Mouse (Mus musculus) limb, embryonic 13.5 days (tissue): ENCODE measurements around the gene Tmem87b. TPM values are rescaled to one million over a fixed set of nuclear protein-coding genes. Genes with fewer than 3 reads are reported as not detected.
A peak's percentile ranks its signal among the peaks of the same experiment; 100 is the strongest.

Experiments used
- ATAC-seq: fragments of 200-750 bp; cut with Nextera tagmentation; 2 replicates; pipeline ENCODE4 v1.8.0; 2017; ENCODE audit warnings: low read depth, moderate number of reproducible peaks, moderate TSS enrichment; ENCODE audit not compliant: low FRiP score
- H3K27ac ChIP-seq: fragments of 300-500 bp; sonication (generic); 2 replicates; pipeline ENCODE4 v1.5.1; 2015; ENCODE audit warnings: inconsistent platforms, mild to moderate bottlenecking, moderate library complexity
- H3K27me3 ChIP-seq: fragments of 300-500 bp; sonication (generic); 2 replicates; pipeline ENCODE4 v1.6.1; 2015; ENCODE audit warnings: mild to moderate bottlenecking, inconsistent platforms
- H3K36me3 ChIP-seq: fragments of 300-500 bp; sonication (generic); 2 replicates; pipeline ENCODE4 v1.6.1; 2015; ENCODE audit warnings: inconsistent platforms, mild to moderate bottlenecking, moderate library complexity
- H3K4me1 ChIP-seq: fragments of 300-500 bp; sonication (generic); 2 replicates; pipeline ENCODE4 v1.6.1; 2015; ENCODE audit warnings: inconsistent platforms
- H3K4me2 ChIP-seq: fragments of 300-500 bp; sonication (generic); replicated peaks from 2 replicates; pipeline ENCODE4 v1.6.1; 2015; ENCODE audit warnings: inconsistent platforms, mild to moderate bottlenecking, moderate library complexity
- H3K4me3 ChIP-seq: fragments of 300-500 bp; sonication (generic); 2 replicates; pipeline ENCODE4 v1.5.1; 2015; ENCODE audit warnings: moderate library complexity, mild to moderate bottlenecking, inconsistent platforms
- H3K9ac ChIP-seq: fragments of 300-500 bp; sonication (generic); 2 replicates; pipeline ENCODE4 v1.6.1; 2015; ENCODE audit warnings: mild to moderate bottlenecking, inconsistent platforms
- H3K9me3 ChIP-seq: fragments of 300-500 bp; sonication (generic); 2 replicates; pipeline ENCODE4 v1.6.1; 2016; ENCODE audit warnings: inconsistent platforms
- WGBS: fragments of 180-500 bp; shearing (Covaris S2); methylation state at CpG from one replicate; pipeline ENCODE4 v1.1.7; 2015; 5-methylcytosine and 5-hydroxymethylcytosine counted together
- polyA plus RNA-seq: library from polyadenylated mRNA; unstranded; fragments of >200 nt; fragmentation: Nextera tagmentation; extraction: Ambion mirVana; gene quantifications from 2 replicates; pipeline ENCODE4 v1.2.1, GENCODE M21; 2015

The Tmem87b gene
- polyA plus RNA-seq, 1 experiment from 2014 or later: 33.8 TPM

DNA sequence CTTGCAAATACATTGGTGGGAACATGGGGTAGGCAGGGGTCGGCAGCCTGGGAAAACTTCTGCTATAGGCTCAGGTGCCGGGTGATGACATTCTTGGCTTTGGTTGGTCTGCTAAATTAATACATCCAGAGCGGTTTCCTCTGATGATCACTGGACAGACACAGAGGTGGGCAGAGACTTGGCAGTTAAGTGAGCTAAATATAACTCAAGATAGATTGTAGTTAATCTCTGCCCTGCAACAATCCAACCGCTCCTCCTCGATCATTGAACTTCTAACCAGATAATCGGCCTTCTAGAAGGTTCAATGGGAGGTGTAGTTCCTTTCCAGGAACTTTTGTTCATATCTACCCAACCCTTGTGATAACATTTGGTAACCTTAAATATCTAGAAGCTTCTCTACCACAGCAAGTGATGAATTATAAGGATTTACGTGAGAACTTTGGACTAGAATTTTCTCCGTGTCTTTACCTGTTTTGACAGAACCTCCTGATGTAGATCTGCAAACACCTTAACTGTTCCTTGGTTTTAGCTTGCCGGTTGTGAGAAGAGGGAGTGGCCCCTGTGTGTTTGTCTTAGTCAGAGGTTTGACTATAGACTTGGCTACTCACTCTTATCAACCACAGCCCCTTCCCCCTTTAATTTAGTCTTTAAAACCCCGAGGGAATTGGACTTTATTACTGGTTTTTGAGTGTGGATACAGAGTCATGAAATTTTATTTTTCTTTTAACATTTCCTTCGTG, 26.9 kb upstream of the Tmem87b start:
- Histone ChIP-seq H3K27ac (no peak overlapping the region), H3K4me2 (no peak overlapping the region), H3K4me3 (no peak overlapping the region), H3K9me3 (no peaks in the 10 kb centered on the region), H3K27me3 (no peaks in the 10 kb centered on the region), H3K4me1 (no peaks in the 10 kb centered on the region), H3K36me3 (peaks cover 86% of the 10 kb centered on the region), H3K9ac (no peak overlapping the region)
- no peak for ATAC-seq
- 89% methylated on average over 11 of the region's 11 CpGs for WGBS

GRCm38 (mm10) chr2:128793958-128794357, 24.0 kb upstream of the Tmem87b start:
- Histone ChIP-seq H3K27ac (no peak overlapping the region), H3K27me3 (no peaks in the 10 kb centered on the region), H3K9me3 (no peaks in the 10 kb centered on the region), H3K36me3 (peaks cover 94% of the 10 kb centered on the region), H3K4me1 (no peaks in the 10 kb centered on the region), H3K9ac (no peak overlapping the region), H3K4me3 (no peak overlapping the region), H3K4me2 (no peak overlapping the region)
- no peak for ATAC-seq
- WGBS: 84% methylated on average over 6 of the region's 6 CpGs

- H3K9me3 ChIP-seq: no peaks in the 10 kb centered on the region
- H3K4me2 ChIP-seq: no peak overlapping the region
- no peak overlapping the region for H3K9ac ChIP-seq
- no peak overlapping the region for H3K27ac ChIP-seq
- no peaks in the 10 kb centered on the region for H3K4me1 ChIP-seq
- H3K4me3 ChIP-seq: no peak overlapping the region
- H3K27me3 ChIP-seq: no peaks in the 10 kb centered on the region
- H3K36me3 ChIP-seq: peaks cover 99% of the 10 kb centered on the region
- 82% methylated on average over 6 of the region's 6 CpGs for WGBS
- no peak for ATAC-seq
These were observed 21.5 kb upstream of the Tmem87b start for GRCm38 (mm10) chr2:128796463-128796862.

DNA sequence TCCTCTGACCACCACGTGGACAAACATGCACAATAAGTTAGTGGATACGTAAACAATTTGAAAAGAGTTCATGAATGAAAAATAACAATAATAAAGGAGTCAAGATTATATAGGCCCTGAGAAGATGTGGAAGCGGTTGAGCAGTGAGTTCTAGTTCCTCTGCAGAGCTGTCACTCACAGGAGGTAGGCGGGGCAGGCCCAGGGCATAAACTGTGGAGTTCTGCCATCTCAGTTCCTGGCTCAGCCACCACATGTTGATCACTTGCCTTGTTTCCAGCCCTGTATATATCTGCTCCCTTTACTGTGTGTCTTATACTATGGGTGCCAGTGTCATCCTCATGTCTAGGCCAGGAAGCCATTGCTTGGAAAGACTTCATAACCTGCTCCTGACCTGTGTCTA, 14.5 kb upstream of the Tmem87b start:
- Histone ChIP-seq H3K4me1 (no peaks in the 10 kb centered on the region), H3K4me2 (no peak overlapping the region), H3K4me3 (no peak overlapping the region), H3K9me3 (no peaks in the 10 kb centered on the region), H3K9ac (no peak overlapping the region), H3K27ac (no peak overlapping the region), H3K27me3 (no peaks in the 10 kb centered on the region), H3K36me3 (peaks cover 54% of the 10 kb centered on the region)
- ATAC-seq: no peak
- 92% methylated on average over 4 of the region's 4 CpGs for WGBS

GRCm38 (mm10) chr2:128805341-128805740, 12.6 kb upstream of the Tmem87b start:
- no peak overlapping the region for H3K9ac ChIP-seq
- H3K4me2 ChIP-seq: no peak overlapping the region
- WGBS: 61% methylated on average over 4 of the region's 4 CpGs
- no peaks in the 10 kb centered on the region for H3K4me1 ChIP-seq
- no peaks in the 10 kb centered on the region for H3K27me3 ChIP-seq
- H3K27ac ChIP-seq: no peak overlapping the region
- H3K9me3 ChIP-seq: no peaks in the 10 kb centered on the region
- H3K36me3 ChIP-seq: peaks cover 35% of the 10 kb centered on the region
- no peak for ATAC-seq
- H3K4me3 ChIP-seq: no peak overlapping the region

GRCm38 (mm10) chr2:128806561-128806960, 11.4 kb upstream of the Tmem87b start:
- no peak for ATAC-seq
- Histone ChIP-seq H3K4me1 (no peaks in the 10 kb centered on the region), H3K4me2 (no peak overlapping the region), H3K27me3 (no peaks in the 10 kb centered on the region), H3K27ac (no peak overlapping the region), H3K4me3 (no peak overlapping the region), H3K9ac (no peak overlapping the region), H3K9me3 (no peaks in the 10 kb centered on the region), H3K36me3 (peaks cover 23% of the 10 kb centered on the region)
- WGBS: 71% methylated on average over 8 of the region's 8 CpGs

DNA sequence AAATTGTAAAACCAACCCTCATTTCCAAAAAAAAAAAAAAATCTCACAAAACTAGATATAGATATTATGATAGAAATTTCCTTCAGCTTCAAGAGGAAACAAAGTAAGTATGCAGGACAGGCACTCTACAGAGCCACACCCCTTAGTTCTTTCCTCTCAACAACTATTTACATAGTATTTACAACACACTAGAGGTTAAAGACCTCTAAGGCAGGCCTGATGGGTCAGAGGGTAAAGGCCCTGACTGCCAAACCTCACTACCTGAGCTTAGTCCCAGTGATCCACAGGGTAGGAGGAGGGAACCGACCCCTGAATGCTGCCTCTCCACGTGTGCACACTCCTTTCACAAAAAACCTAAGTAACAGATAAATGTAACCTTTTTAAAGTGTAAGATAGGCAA, 5.2 kb upstream of the Tmem87b start:
- H3K9ac ChIP-seq: no peak overlapping the region
- no peaks in the 10 kb centered on the region for H3K27me3 ChIP-seq
- no peaks in the 10 kb centered on the region for H3K9me3 ChIP-seq
- WGBS: 27% methylated on average over 2 of the region's 2 CpGs
- no peak overlapping the region for H3K27ac ChIP-seq
- no peak overlapping the region for H3K4me3 ChIP-seq
- ATAC-seq: no peak
- H3K4me2 ChIP-seq: no peak overlapping the region
- no peaks in the 10 kb centered on the region for H3K36me3 ChIP-seq
- 0 out of 2 replicates have a peak, but pooled peaks cover 3% of the 10 kb centered on the region for H3K4me1 ChIP-seq

GRCm38 (mm10) chr2:128816311-128816710, 1.6 kb upstream of the Tmem87b start:
- no peak overlapping the region for H3K27ac ChIP-seq
- H3K4me2 ChIP-seq: no peak overlapping the region
- peaks cover 16% of the 10 kb centered on the region for H3K4me1 ChIP-seq
- H3K36me3 ChIP-seq: no peaks in the 10 kb centered on the region
- ATAC-seq: no peak
- no peak overlapping the region for H3K9ac ChIP-seq
- H3K4me3 ChIP-seq: no peak overlapping the region
- H3K9me3 ChIP-seq: no peaks in the 10 kb centered on the region
- no peaks in the 10 kb centered on the region for H3K27me3 ChIP-seq
- 59% methylated on average over 1 of the region's 1 CpGs for WGBS

DNA sequence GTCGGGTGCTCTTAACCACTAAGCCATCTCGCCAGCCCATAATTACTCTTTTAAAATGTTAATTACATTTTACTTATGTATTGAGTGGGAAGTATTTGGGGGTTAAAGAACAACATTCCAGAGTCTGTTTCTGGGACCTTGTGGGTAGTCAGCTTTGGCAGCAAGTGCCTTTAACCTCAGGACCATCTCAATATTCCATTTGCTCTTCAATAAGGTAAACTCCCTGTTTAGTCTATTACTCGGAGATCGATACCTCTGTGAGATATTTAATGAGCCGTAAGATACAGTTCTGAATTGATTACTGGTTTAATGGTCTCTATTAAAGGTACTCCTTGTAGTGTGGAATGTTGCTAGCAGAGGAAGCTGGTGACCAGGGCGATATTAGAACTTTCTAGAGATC, 1.0 kb upstream of the Tmem87b start:
- WGBS: 33% methylated on average over 6 of the region's 6 CpGs
- no peak for ATAC-seq
- H3K4me3 ChIP-seq: peak overlapping the region; percentile 76
- H3K27me3 ChIP-seq: no peaks in the 10 kb centered on the region
- no peaks in the 10 kb centered on the region for H3K36me3 ChIP-seq
- H3K9ac ChIP-seq: no peak overlapping the region
- H3K4me1 ChIP-seq: peaks cover 19% of the 10 kb centered on the region
- peak overlapping the region; percentile 34; the same call in 1 of the 2 replicates for H3K27ac ChIP-seq
- peak overlapping the region; percentile 85 for H3K4me2 ChIP-seq
- H3K9me3 ChIP-seq: no peaks in the 10 kb centered on the region

DNA sequence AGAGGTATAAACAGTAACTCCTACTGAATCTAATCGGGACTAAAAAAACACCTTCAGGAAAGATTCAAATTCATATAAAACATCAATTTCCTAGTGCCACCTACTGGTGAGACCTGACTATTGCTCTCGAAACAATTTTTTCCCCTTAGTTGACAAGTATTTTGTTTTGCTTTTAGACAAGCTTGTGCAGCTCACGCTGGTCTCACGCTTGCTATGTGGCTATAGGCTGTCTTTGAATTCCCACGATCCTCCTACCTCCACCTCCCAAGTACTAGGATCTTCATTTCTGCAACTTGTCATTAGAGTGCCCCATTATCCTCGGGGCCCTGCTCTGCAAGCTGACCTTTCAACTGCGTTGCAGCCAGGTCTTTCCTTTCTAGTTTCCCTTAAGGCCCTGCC, 532 bp upstream of the Tmem87b start:
- no peak overlapping the region for H3K9ac ChIP-seq
- no peaks in the 10 kb centered on the region for H3K9me3 ChIP-seq
- H3K4me3 ChIP-seq: peak overlapping the region; percentile 76
- peaks cover 19% of the 10 kb centered on the region for H3K4me1 ChIP-seq
- H3K27ac ChIP-seq: peak overlapping the region; percentile 88
- no peak for ATAC-seq
- H3K4me2 ChIP-seq: peak overlapping the region; percentile 85
- WGBS: under 1% methylated on average over 7 of the region's 7 CpGs
- no peaks in the 10 kb centered on the region for H3K36me3 ChIP-seq
- no peaks in the 10 kb centered on the region for H3K27me3 ChIP-seq

DNA sequence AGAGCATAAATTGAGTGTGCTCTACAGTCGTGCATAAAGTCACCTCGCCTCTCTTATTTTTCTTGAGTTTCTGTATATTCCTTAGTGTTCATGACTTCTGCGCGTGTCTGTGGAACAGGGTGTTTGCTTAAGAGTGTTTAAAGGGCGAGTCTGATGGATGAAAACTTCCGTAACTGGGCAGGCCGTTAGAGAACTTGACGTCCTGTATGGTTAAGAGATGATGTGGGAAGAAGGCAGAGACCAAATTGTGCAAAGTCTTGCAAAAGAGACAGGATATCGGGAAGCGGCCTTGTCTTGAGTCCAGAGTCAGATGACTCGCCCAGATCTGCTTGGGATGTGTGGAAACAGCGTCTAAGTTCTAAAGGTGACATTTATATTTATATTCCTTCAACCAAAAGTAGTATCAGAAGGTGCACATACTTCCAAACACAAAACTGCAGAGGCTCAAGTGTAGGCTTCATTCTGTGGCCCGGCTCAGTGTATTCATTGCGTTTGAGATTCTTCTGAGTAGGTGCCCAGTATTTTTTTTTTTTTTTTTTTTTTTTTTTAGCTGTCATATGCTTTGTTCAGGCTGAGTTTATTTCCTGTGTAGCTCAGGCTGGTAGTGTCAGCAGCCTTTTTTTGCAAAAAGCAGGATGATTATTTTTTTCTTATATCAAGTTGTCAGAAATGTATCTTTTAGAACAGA, 1.2 kb downstream of the Tmem87b start:
- no peak for ATAC-seq
- WGBS: 18% methylated on average over 14 of the region's 14 CpGs
- H3K27ac ChIP-seq: peak overlapping the region; percentile 78; the same call in 1 of the 2 replicates

DNA sequence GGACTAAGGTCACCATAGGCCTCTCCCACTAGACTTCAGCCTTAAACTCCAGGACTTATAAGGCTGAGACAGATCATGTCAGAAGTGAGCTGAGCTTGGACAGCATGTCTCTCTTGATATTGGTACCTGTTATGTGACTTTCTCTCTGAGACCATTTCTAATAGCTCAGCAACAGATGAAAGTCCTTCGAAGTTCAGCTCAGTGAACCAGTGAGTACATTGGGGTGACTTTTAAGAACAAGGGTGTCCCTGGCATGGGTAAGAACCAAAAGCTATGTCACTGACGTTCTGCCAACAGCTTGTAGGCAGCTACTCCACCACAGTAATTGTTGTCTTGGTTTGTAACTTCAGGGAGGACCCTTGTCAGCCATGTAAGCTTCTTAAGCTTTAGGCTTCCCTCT, 2.7 kb downstream of the Tmem87b start:
- no peak for ATAC-seq
- Histone ChIP-seq H3K9ac (no peak overlapping the region), H3K36me3 (peaks cover 15% of the 10 kb centered on the region; the same call in 1 of the 2 replicates), H3K4me1 (peaks cover 19% of the 10 kb centered on the region), H3K27me3 (no peaks in the 10 kb centered on the region), H3K4me3 (no peak overlapping the region), H3K4me2 (no peak overlapping the region), H3K27ac (no peak overlapping the region), H3K9me3 (no peaks in the 10 kb centered on the region)
- 76% methylated on average over 2 of the region's 2 CpGs for WGBS

More for the DNA sequence above, 1.2 kb downstream of the Tmem87b start:
- Histone ChIP-seq H3K4me1 (peaks cover 19% of the 10 kb centered on the region), H3K27me3 (no peaks in the 10 kb centered on the region), H3K9ac (peak overlapping the region; percentile 82), H3K36me3 (peaks cover 7% of the 10 kb centered on the region; the same call in 1 of the 2 replicates), H3K4me2 (peak overlapping the region; percentile 85), H3K9me3 (no peaks in the 10 kb centered on the region), H3K4me3 (peak overlapping the region; percentile 76)
